Mouse (Mus musculus) liver, embryonic 11.5 days (tissue): ENCODE measurements around the gene Atp6v1a. TPM values are rescaled to one million over a fixed set of nuclear protein-coding genes. Genes with fewer than 3 reads are reported as not detected.
A peak's percentile ranks its signal among the peaks of the same experiment; 100 is the strongest.

Experiments
- ATAC-seq: fragments of 200-750 bp; cut with Nextera tagmentation; replicated peaks from 2 replicates; pipeline ENCODE4 v1.8.0; 2017; ENCODE audit warnings: moderate number of reproducible peaks, mild to moderate bottlenecking, moderate TSS enrichment, moderate library complexity; ENCODE audit not compliant: low FRiP score
- DNase-seq: peaks from one replicate; pipeline ENCODE4 v3.0.0-alpha.2; 2017; ENCODE audit warnings: low spot score
- H3K27ac ChIP-seq: fragments of 300-500 bp; sonication (generic); 2 replicates; pipeline ENCODE4 v1.5.1; 2014; ENCODE audit warnings: mild to moderate bottlenecking, low read depth, low read length, control low read depth
- H3K27me3 ChIP-seq: fragments of 300-500 bp; sonication (generic); replicated peaks from 2 replicates; pipeline ENCODE4 v1.6.1; 2014; ENCODE audit warnings: low read length, mixed read lengths; ENCODE audit not compliant: control insufficient read depth, insufficient read depth
- H3K36me3 ChIP-seq: fragments of 300-500 bp; sonication (generic); 2 replicates; pipeline ENCODE4 v1.6.1; 2014; ENCODE audit warnings: mild to moderate bottlenecking, low read length, moderate library complexity, mixed read lengths; ENCODE audit not compliant: control insufficient read depth, insufficient read depth
- H3K4me1 ChIP-seq: fragments of 300-500 bp; sonication (generic); replicated peaks from 2 replicates; pipeline ENCODE4 v1.6.1; 2014; ENCODE audit warnings: low read length, mixed read lengths; ENCODE audit not compliant: control insufficient read depth, insufficient read depth
- H3K4me2 ChIP-seq: fragments of 300-500 bp; sonication (generic); 2 replicates; pipeline ENCODE4 v1.6.1; 2014; ENCODE audit warnings: mild to moderate bottlenecking, control low read depth, moderate library complexity
- H3K4me3 ChIP-seq: fragments of 300-500 bp; sonication (generic); 2 replicates; pipeline ENCODE4 v1.5.1; 2014; ENCODE audit warnings: low read depth, low read length, control low read depth
- H3K9ac ChIP-seq: fragments of 300-500 bp; sonication (generic); 2 replicates; pipeline ENCODE4 v1.6.1; 2014; ENCODE audit warnings: low read depth, low read length, control low read depth
- H3K9me3 ChIP-seq: fragments of 300-500 bp; sonication (generic); 2 replicates; pipeline ENCODE4 v1.6.1; 2016; ENCODE audit warnings: low read length, inconsistent platforms, mixed read lengths; ENCODE audit not compliant: control insufficient read depth
- WGBS: fragments of 180-500 bp; shearing (Covaris S2); extraction: QIAGEN DNeasy Blood & Tissue Kit; methylation state at CpG from one replicate; pipeline ENCODE4 v1.1.7; 2014; 5-methylcytosine and 5-hydroxymethylcytosine counted together
- polyA plus RNA-seq: library from polyadenylated mRNA; unstranded; fragments of >200 nt; fragmentation: Nextera tagmentation; extraction: Ambion mirVana; gene quantifications from 2 replicates; pipeline ENCODE4 v1.2.1, GENCODE M21; 2014

Gene Atp6v1a
- polyA plus RNA-seq, 1 experiment from 2014 or later = 49.7 TPM

GRCm38 (mm10) chr16:44061341-44061740 lies 78.2 kb downstream of the Atp6v1a start:
- H3K4me3 ChIP-seq = no peak overlapping the region
- H3K9me3 ChIP-seq = no peaks in the 10 kb centered on the region
- no peak overlapping the region for H3K27ac ChIP-seq
- no peaks in the 10 kb centered on the region for H3K27me3 ChIP-seq
- H3K36me3 ChIP-seq = no peaks in the 10 kb centered on the region
- 87% methylated on average over 15 of the region's 15 CpGs for WGBS
- DNase-seq (no peak), ATAC-seq (no peak)
- no peak overlapping the region for H3K9ac ChIP-seq
- no peaks in the 10 kb centered on the region for H3K4me1 ChIP-seq
- no peak overlapping the region for H3K4me2 ChIP-seq

- no peak overlapping the region for H3K4me2 ChIP-seq
- no peak overlapping the region for H3K9ac ChIP-seq
- H3K36me3 ChIP-seq = no peaks in the 10 kb centered on the region
- WGBS = 84% methylated on average over 18 of the region's 18 CpGs
- H3K4me3 ChIP-seq = no peak overlapping the region
- ATAC-seq = no peak
- DNase-seq = no peak
- H3K9me3 ChIP-seq = no peaks in the 10 kb centered on the region
- H3K27me3 ChIP-seq = no peaks in the 10 kb centered on the region
- no peak overlapping the region for H3K27ac ChIP-seq
- no peaks in the 10 kb centered on the region for H3K4me1 ChIP-seq
Measured at GRCm38 (mm10) chr16:44060604-44061286, 78.8 kb downstream of the Atp6v1a start.

- Histone ChIP-seq H3K4me3 (no peak overlapping the region), H3K27ac (no peak overlapping the region), H3K9ac (no peak overlapping the region), H3K9me3 (no peaks in the 10 kb centered on the region), H3K4me1 (no peaks in the 10 kb centered on the region), H3K4me2 (no peak overlapping the region), H3K27me3 (no peaks in the 10 kb centered on the region), H3K36me3 (no peaks in the 10 kb centered on the region)
- whole genome bisulfite sequencing = 27% methylated on average over 10 of the region's 10 CpGs
- ATAC-seq (no peak), DNase-seq (no peak)
Measured at GRCm38 (mm10) chr16:44058745-44059144, 80.8 kb downstream of the Atp6v1a start.

GRCm38 (mm10) chr16:44055766-44056165 lies 83.7 kb downstream of the Atp6v1a start:
- Histone ChIP-seq H3K27ac (no peak overlapping the region), H3K9me3 (no peaks in the 10 kb centered on the region), H3K4me2 (no peak overlapping the region), H3K4me3 (no peak overlapping the region), H3K4me1 (no peaks in the 10 kb centered on the region), H3K9ac (no peak overlapping the region), H3K36me3 (no peaks in the 10 kb centered on the region), H3K27me3 (no peaks in the 10 kb centered on the region)
- 0 out of 2 replicates have a peak, but pooled peaks have one; percentile 18 for ATAC-seq
- DNase-seq = peak; percentile 28
- 54% methylated on average over 8 of the region's 8 CpGs for WGBS

- Histone ChIP-seq H3K36me3 (no peaks in the 10 kb centered on the region), H3K27ac (no peak overlapping the region), H3K4me3 (no peak overlapping the region), H3K4me1 (no peaks in the 10 kb centered on the region), H3K27me3 (no peaks in the 10 kb centered on the region), H3K9ac (no peak overlapping the region), H3K9me3 (no peaks in the 10 kb centered on the region), H3K4me2 (no peak overlapping the region)
- ATAC-seq (no peak), DNase-seq (peak; percentile 7)
- 69% methylated on average over 6 of the region's 6 CpGs for WGBS
Measured at GRCm38 (mm10) chr16:44053265-44053664, 86.2 kb downstream of the Atp6v1a start.

GRCm38 (mm10) chr16:44052390-44052789 lies 87.1 kb downstream of the Atp6v1a start:
- H3K27ac ChIP-seq = no peak overlapping the region
- H3K4me3 ChIP-seq = no peak overlapping the region
- DNase-seq = no peak
- no peak for ATAC-seq
- no peaks in the 10 kb centered on the region for H3K9me3 ChIP-seq
- no peak overlapping the region for H3K4me2 ChIP-seq
- no peaks in the 10 kb centered on the region for H3K27me3 ChIP-seq
- H3K9ac ChIP-seq = no peak overlapping the region
- no peaks in the 10 kb centered on the region for H3K36me3 ChIP-seq
- no peaks in the 10 kb centered on the region for H3K4me1 ChIP-seq
- 78% methylated on average over 6 of the region's 6 CpGs for WGBS

- no peak overlapping the region for H3K27ac ChIP-seq
- no peaks in the 10 kb centered on the region for H3K9me3 ChIP-seq
- H3K36me3 ChIP-seq = no peaks in the 10 kb centered on the region
- no peak overlapping the region for H3K4me2 ChIP-seq
- no peak overlapping the region for H3K4me3 ChIP-seq
- no peak overlapping the region for H3K9ac ChIP-seq
- ATAC-seq = no peak
- H3K4me1 ChIP-seq = no peaks in the 10 kb centered on the region
- 62% methylated on average over 5 of the region's 5 CpGs for WGBS
- no peaks in the 10 kb centered on the region for H3K27me3 ChIP-seq
- DNase-seq = no peak
Measured at GRCm38 (mm10) chr16:44050139-44050538, 89.4 kb downstream of the Atp6v1a start.

- H3K4me1 ChIP-seq = no peaks in the 10 kb centered on the region
- H3K9me3 ChIP-seq = no peaks in the 10 kb centered on the region
- no peaks in the 10 kb centered on the region for H3K36me3 ChIP-seq
- no peak overlapping the region for H3K9ac ChIP-seq
- H3K27me3 ChIP-seq = no peaks in the 10 kb centered on the region
- H3K27ac ChIP-seq = no peak overlapping the region
- WGBS = 77% methylated on average over 4 of the region's 4 CpGs
- DNase-seq (no peak), ATAC-seq (no peak)
- H3K4me3 ChIP-seq = no peak overlapping the region
- H3K4me2 ChIP-seq = no peak overlapping the region
Measured at GRCm38 (mm10) chr16:44039112-44039511, 100.4 kb downstream of the Atp6v1a start.
